15 mouse cellular contexts compared by ENCODE assay signal in genomic region chr2:56460625-56461590, GRCm38 (mm10).
DNase-seq lines count a peak whose midpoint lies in the region; ATAC-seq lines count a peak whose summit lies in the region.
"Had no signal": no experiment of that assay in that cellular context is flagged by ENCODE, and none has a peak within 500 bp of the region (broad histone marks: within the 10 kb centered on the region; RNA-seq: fewer than 3 reads in every experiment).

No protein-coding gene starts in this region.

- no peaks in the 10 kb centered on the region for H3K9me3 ChIP-seq in embryonic facial prominence, embryonic 11.5 days (replicated peaks; ENCODE audit: control insufficient read depth, low read length)
- no peaks in the 10 kb centered on the region for H3K9me3 ChIP-seq in embryonic facial prominence, embryonic 10.5 days
- H3K9me3 ChIP-seq in forebrain, embryonic 14.5 days (replicated peaks; ENCODE audit: control insufficient read depth, low read length): no peaks in the 10 kb centered on the region
- H3K9me3 ChIP-seq in hindbrain, embryonic 15.5 days: no peaks in the 10 kb centered on the region
- no peaks in the 10 kb centered on the region for H3K9me3 ChIP-seq in midbrain, embryonic 16.5 days (replicated peaks; ENCODE audit: control insufficient read depth, low read length, poor library complexity, severe bottlenecking)

- peak; percentile 59; the same call in 1 of the 2 replicates for ATAC-seq in embryonic facial prominence, embryonic 11.5 days (replicated peaks; ENCODE audit: insufficient number of reproducible peaks, low FRiP score, low TSS enrichment, low read depth)
- peak; percentile 53 for ATAC-seq in forebrain, embryonic 14.5 days
- peak; percentile 68 for ATAC-seq in hindbrain, embryonic 15.5 days (ENCODE audit: low FRiP score, low read depth)
- ATAC-seq in midbrain, embryonic 16.5 days: peak; percentile 88
- ATAC-seq: Patski had no signal

- no peak overlapping the region for H3K27ac ChIP-seq in embryonic facial prominence, embryonic 11.5 days (replicated peaks; ENCODE audit: low read depth, low read length)
- H3K27ac ChIP-seq in embryonic facial prominence, embryonic 10.5 days (replicated peaks): no peak overlapping the region
- H3K27ac ChIP-seq in forebrain, embryonic 14.5 days (ENCODE audit: low read depth, low read length): no peak overlapping the region
- no peak overlapping the region for H3K27ac ChIP-seq in hindbrain, embryonic 15.5 days (replicated peaks)
- no peak overlapping the region for H3K27ac ChIP-seq in midbrain, embryonic 16.5 days (ENCODE audit: low read length)
- H3K27ac ChIP-seq: macrophage had no signal

- no peaks in the 10 kb centered on the region for H3K4me1 ChIP-seq in embryonic facial prominence, embryonic 11.5 days (ENCODE audit: control insufficient read depth, insufficient read depth, low read length)
- peaks cover 13% of the 10 kb centered on the region; the same call in 1 of the 2 replicates for H3K4me1 ChIP-seq in embryonic facial prominence, embryonic 10.5 days
- H3K4me1 ChIP-seq in forebrain, embryonic 14.5 days (ENCODE audit: control insufficient read depth, insufficient read depth, low read length): peaks cover 13% of the 10 kb centered on the region
- H3K4me1 ChIP-seq in hindbrain, embryonic 15.5 days (replicated peaks): peaks cover 8% of the 10 kb centered on the region
- peaks cover under 1% of the 10 kb centered on the region; the same call in 1 of the 2 replicates for H3K4me1 ChIP-seq in midbrain, embryonic 16.5 days (ENCODE audit: control insufficient read depth, insufficient read depth, low read length)

- 49% methylated on average over 2 of the region's 2 CpGs for WGBS in embryonic facial prominence, embryonic 11.5 days
- WGBS in embryonic facial prominence, embryonic 10.5 days: 48% methylated on average over 2 of the region's 2 CpGs
- WGBS in forebrain, embryonic 14.5 days: 54% methylated on average over 2 of the region's 2 CpGs
- WGBS in hindbrain, embryonic 15.5 days: 40% methylated on average over 2 of the region's 2 CpGs
- 31% methylated on average over 2 of the region's 2 CpGs for WGBS in midbrain, embryonic 16.5 days

- no peak overlapping the region for H3K4me2 ChIP-seq in embryonic facial prominence, embryonic 11.5 days (ENCODE audit: low read depth, low read length)
- H3K4me2 ChIP-seq in forebrain, embryonic 14.5 days (ENCODE audit: low read length): no peak overlapping the region
- H3K4me2 ChIP-seq in hindbrain, embryonic 15.5 days: no peak overlapping the region
- H3K4me2 ChIP-seq in midbrain, embryonic 16.5 days (ENCODE audit: low read length): no peak overlapping the region
- H3K4me2 ChIP-seq: liver, embryonic 11.5 days; lung, embryonic 14.5 days had no signal

- no peaks in the 10 kb centered on the region for H3K27me3 ChIP-seq in embryonic facial prominence, embryonic 11.5 days (ENCODE audit: control insufficient read depth, insufficient read depth, low read length)
- no peaks in the 10 kb centered on the region for H3K27me3 ChIP-seq in embryonic facial prominence, embryonic 10.5 days (replicated peaks; ENCODE audit: low read depth, poor library complexity, severe bottlenecking)
- H3K27me3 ChIP-seq in forebrain, embryonic 14.5 days (replicated peaks; ENCODE audit: control insufficient read depth, insufficient read depth, low read length): no peaks in the 10 kb centered on the region
- H3K27me3 ChIP-seq in hindbrain, embryonic 15.5 days: no peaks in the 10 kb centered on the region
- no peaks in the 10 kb centered on the region for H3K27me3 ChIP-seq in midbrain, embryonic 16.5 days (ENCODE audit: control insufficient read depth, insufficient read depth, low read depth, low read length)

- H3K36me3 ChIP-seq in embryonic facial prominence, embryonic 11.5 days (replicated peaks; ENCODE audit: control insufficient read depth, insufficient read depth, low read depth, low read length): no peaks in the 10 kb centered on the region
- H3K36me3 ChIP-seq in embryonic facial prominence, embryonic 10.5 days (replicated peaks): no peaks in the 10 kb centered on the region
- H3K36me3 ChIP-seq in forebrain, embryonic 14.5 days (ENCODE audit: control insufficient read depth, insufficient read depth, low read length): no peaks in the 10 kb centered on the region
- H3K36me3 ChIP-seq in hindbrain, embryonic 15.5 days: no peaks in the 10 kb centered on the region
- no peaks in the 10 kb centered on the region for H3K36me3 ChIP-seq in midbrain, embryonic 16.5 days (ENCODE audit: control insufficient read depth, insufficient read depth, low read length)

- H3K4me3 ChIP-seq in embryonic facial prominence, embryonic 11.5 days (ENCODE audit: low read depth, low read length): no peak overlapping the region
- no peak overlapping the region for H3K4me3 ChIP-seq in embryonic facial prominence, embryonic 10.5 days
- H3K4me3 ChIP-seq in forebrain, embryonic 14.5 days (ENCODE audit: low read depth, low read length): no peak overlapping the region
- no peak overlapping the region for H3K4me3 ChIP-seq in hindbrain, embryonic 15.5 days
- no peak overlapping the region for H3K4me3 ChIP-seq in midbrain, embryonic 16.5 days (ENCODE audit: low read depth, low read length)

- H3K9ac ChIP-seq in embryonic facial prominence, embryonic 11.5 days (replicated peaks; ENCODE audit: low read length): no peak overlapping the region
- no peak overlapping the region for H3K9ac ChIP-seq in forebrain, embryonic 14.5 days (ENCODE audit: low read length)
- H3K9ac ChIP-seq in hindbrain, embryonic 15.5 days: no peak overlapping the region
- H3K9ac ChIP-seq in midbrain, embryonic 16.5 days (ENCODE audit: low read depth, low read length): no peak overlapping the region
- H3K9ac ChIP-seq: lung, embryonic 14.5 days had no signal

- no peak for DNase-seq in embryonic facial prominence, embryonic 11.5 days (ENCODE audit: low spot score)
- no peak for DNase-seq in embryonic facial prominence, embryonic 10.5 days (ENCODE audit: low spot score)
- DNase-seq in forebrain, embryonic 14.5 days (ENCODE audit: low spot score): peak; percentile 48
- no peak for DNase-seq in MN1 (ENCODE audit: low spot score)
- no peak for DNase-seq in heart, adult 9 months (ENCODE audit: low spot score in 2 of 2)
- DNase-seq in kidney, adult 11 months: no peak
- DNase-seq: cerebellum, postnatal 36 days; lung, embryonic 14.5 days; right cerebral cortex, postnatal 14 days; thymus, postnatal 36 days had no signal
